Mouse (Mus musculus) MEL (cell line): ENCODE measurements at regions not wholly inside any gene's neighbourhood (a gene's known extent, or its start where the extent isn't known, plus 50 kb on each side); places are given as distances from the start of the nearest gene placed in this dataset.

Experiments
- CTCF ChIP-seq, 3 experiments: IDR thresholded peaks in 2 of 3; conservative IDR thresholded peaks in 1 of 3; 2 replicates each; pipeline ENCODE4 v1.5.1; 2011 to 2012; ENCODE audit warnings: low read length in 3 of 3, low read depth in 2 of 3, mild to moderate bottlenecking in 2 of 3, improper control_type of control experiment in 1 of 3, inconsistent platforms in 1 of 3, mixed read lengths in 1 of 3, moderate library complexity in 1 of 3; ENCODE audit not compliant: control insufficient read depth in 1 of 3, insufficient read depth in 1 of 3, poor library complexity in 1 of 3, severe bottlenecking in 1 of 3
- MAFK ChIP-seq: IDR thresholded peaks from 2 replicates; pipeline ENCODE4 v1.6.1; 2011; ENCODE audit warnings: low read depth, mild to moderate bottlenecking, low read length, improper control_type of control experiment, borderline replicate concordance

DNA sequence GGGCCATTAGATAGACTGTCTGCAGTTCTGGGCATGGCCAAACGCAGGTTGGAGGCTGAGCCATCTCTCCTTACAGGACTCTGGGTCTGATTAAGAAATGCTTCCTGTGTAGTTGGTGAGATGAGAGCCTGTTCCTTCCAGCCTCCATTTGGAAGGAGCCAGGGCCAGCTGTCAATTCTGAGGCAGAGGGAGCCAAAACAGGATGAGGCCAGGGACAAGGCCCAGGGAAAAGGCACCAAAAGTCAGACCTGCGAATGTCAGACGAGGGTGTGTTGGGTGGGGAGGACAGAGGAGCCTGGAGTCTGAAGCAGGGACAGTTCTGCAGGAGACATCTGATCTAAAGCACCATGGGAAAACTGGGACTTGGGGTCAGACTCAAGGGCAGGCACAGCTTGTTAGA is 335.9 kb upstream of the Trpc7 start:
- TF ChIP-seq CTCF (IDR thresholded peaks at IDR 0.05 in 2 of 3, conservative IDR thresholded peaks at IDR 0.05 in 1 of 3; ENCODE audit: control insufficient read depth in 1 of 3, insufficient read depth in 1 of 3, low read depth in 2 of 3, low read length in 3 of 3, poor library complexity in 1 of 3, severe bottlenecking in 1 of 3) (no peak), MAFK (no peak)
